In the genomic region with DNA sequence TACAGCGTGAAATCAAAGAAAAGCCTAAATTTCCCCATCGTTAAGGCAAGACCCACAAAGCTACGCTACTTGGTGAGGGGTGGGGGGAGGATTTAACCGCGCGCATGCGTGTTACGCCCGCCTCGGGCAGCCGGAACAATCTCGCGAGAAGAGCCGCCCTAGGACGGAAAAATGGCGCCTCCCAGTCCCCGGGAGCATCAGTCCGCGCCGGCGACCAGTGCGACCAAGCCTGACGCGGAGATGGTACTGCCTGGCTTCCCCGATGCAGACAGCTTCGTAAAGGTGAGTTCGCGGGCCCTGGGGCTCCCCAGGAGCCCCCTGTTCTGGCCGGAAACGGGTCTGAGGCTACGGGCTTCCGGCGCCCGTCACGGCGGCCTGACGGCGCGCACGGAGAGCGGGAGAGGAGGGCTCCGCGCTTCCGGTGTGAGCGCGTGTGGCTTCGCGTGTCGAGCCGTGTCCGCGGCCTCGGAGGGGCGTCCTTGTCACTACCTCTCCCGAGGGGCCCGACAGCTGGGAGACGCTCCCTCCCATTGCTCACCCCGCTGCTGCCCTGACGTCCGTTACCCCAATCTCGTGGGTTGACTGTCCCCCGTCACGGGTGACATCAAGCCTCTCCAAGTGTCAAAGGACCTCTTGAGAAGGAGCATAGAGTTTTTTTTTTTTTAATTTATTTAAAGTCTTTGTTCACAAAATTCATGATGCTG, we compare ENCODE assay signal across 7 mouse cellular contexts. TPM values are rescaled to one million over a fixed set of nuclear protein-coding genes. Genes with fewer than 3 reads are reported as not detected.
A peak's percentile ranks its signal among the peaks of the same experiment; 100 is the strongest.
DNase-seq lines count a peak whose midpoint lies in the region; ATAC-seq and TF ChIP-seq lines count a peak whose summit lies in the region.

A gene (plus strand): TSS at position 133 of the 704 bp plus-strand sequence.

- DNase-seq in adrenal gland, adult 8-10 months, result peak; percentile 76
- DNase-seq in embryo, embryonic 9.5 days (ENCODE audit: extremely low spot score), result peak; percentile 93
- peak; percentile 22 for DNase-seq in gonadal fat pad, adult 2 months (ENCODE audit: low read depth)
- DNase-seq in left cerebral cortex, postnatal 4 days, result peak; percentile 91

- TF ChIP-seq CTCF in intestine, postnatal 0 days (IDR thresholded peaks at IDR 0.05; ENCODE audit: low read depth), result no peak
- no peak for TF ChIP-seq CTCF in small intestine, adult 2 months (IDR thresholded peaks at IDR 0.05; ENCODE audit: extremely low read depth, insufficient read length, insufficient replicate concordance, low read depth, low read length)

- H3K27me3 ChIP-seq in intestine, postnatal 0 days (replicated peaks; ENCODE audit: control insufficient read depth, insufficient read depth, low read length), result no peaks in the 10 kb centered on the region
- no peaks in the 10 kb centered on the region for H3K27me3 ChIP-seq in midbrain, embryonic 12.5 days
- no peaks in the 10 kb centered on the region for H3K27me3 ChIP-seq in small intestine, adult 2 months (ENCODE audit: control insufficient read depth, insufficient read depth, low read length)

- H3K9ac ChIP-seq in intestine, postnatal 0 days (ENCODE audit: low read depth, low read length), result peak within 1 kb of the TSS; percentile 93
- H3K9ac ChIP-seq in midbrain, embryonic 12.5 days (replicated peaks), result peak within 1 kb of the TSS; percentile 86

- no peaks in the 10 kb centered on the region; the same call in 1 of the 2 replicates for H3K4me1 ChIP-seq in intestine, postnatal 0 days (replicated peaks; ENCODE audit: control insufficient read depth, insufficient read depth, low read length)
- peaks cover 9% of the 10 kb centered on the region for H3K4me1 ChIP-seq in midbrain, embryonic 12.5 days
- no peaks in the 10 kb centered on the region; the same call in 1 of the 2 replicates for H3K4me1 ChIP-seq in small intestine, adult 2 months (ENCODE audit: control insufficient read depth, insufficient read depth, insufficient read length, low read length)

- peak within 1 kb of the TSS; percentile 81 for H3K4me3 ChIP-seq in intestine, postnatal 0 days (ENCODE audit: low read depth, low read length)
- peak within 1 kb of the TSS; percentile 91 for H3K4me3 ChIP-seq in midbrain, embryonic 12.5 days
- H3K4me3 ChIP-seq in small intestine, adult 2 months (ENCODE audit: low read depth, low read length), result peak within 1 kb of the TSS; percentile 100

- peak within 1 kb of the TSS; percentile 87 for H3K27ac ChIP-seq in intestine, postnatal 0 days (ENCODE audit: low read depth, low read length)
- peak within 1 kb of the TSS; percentile 93 for H3K27ac ChIP-seq in midbrain, embryonic 12.5 days (replicated peaks)
- peak within 1 kb of the TSS; percentile 72 for H3K27ac ChIP-seq in small intestine, adult 2 months (ENCODE audit: insufficient read depth, low read depth, low read length)

- H3K36me3 ChIP-seq in intestine, postnatal 0 days (ENCODE audit: control insufficient read depth, insufficient read depth), result peaks cover 40% of the 10 kb centered on the region
- H3K36me3 ChIP-seq in midbrain, embryonic 12.5 days, result peaks cover 71% of the 10 kb centered on the region
- peaks cover 27% of the 10 kb centered on the region for H3K36me3 ChIP-seq in small intestine, adult 2 months (ENCODE audit: control insufficient read depth, insufficient read depth, low read length)

- intact Hi-C loops in left cerebral cortex, postnatal 4 days (cut with DNase I), result no loop called here

- peak within 1 kb of the TSS; percentile 81 for H3K4me2 ChIP-seq in intestine, postnatal 0 days (replicated peaks; ENCODE audit: low read depth)
- H3K4me2 ChIP-seq in midbrain, embryonic 12.5 days (replicated peaks), result peak within 1 kb of the TSS; percentile 64

- peak; percentile 77 for TF ChIP-seq POLR2A in small intestine, adult 2 months (IDR thresholded peaks at IDR 0.05; ENCODE audit: low read depth, low read length)

- ATAC-seq in intestine, postnatal 0 days, result peak; percentile 92
- ATAC-seq in midbrain, embryonic 12.5 days (ENCODE audit: low FRiP score, low read depth), result peak; percentile 92

- under 1% methylated on average over 59 of the region's 63 CpGs for WGBS in intestine, postnatal 0 days
- under 1% methylated on average over 63 of the region's 63 CpGs for WGBS in midbrain, embryonic 12.5 days
- WGBS in small intestine, adult 2 months, result under 1% methylated on average over 63 of the region's 63 CpGs

- H3K9me3 ChIP-seq in intestine, postnatal 0 days (ENCODE audit: control insufficient read depth), result no peaks in the 10 kb centered on the region
- no peaks in the 10 kb centered on the region for H3K9me3 ChIP-seq in midbrain, embryonic 12.5 days

RNA-seq across cellular contexts. Expression of the gene that starts here (rescaled TPM):
- total RNA-seq in adrenal gland, adult 8-10 months (2022), result 10 to 100 TPM; 42.4 to 58.8 (median 51.5) TPM
- polyA plus RNA-seq in gonadal fat pad, adult 2 months (2012; rRNA removed), result 23.9 and 32.0 TPM in 2 replicates
- polyA plus RNA-seq in intestine, postnatal 0 days (2015; fragmentation: Nextera tagmentation; extraction: Ambion mirVana), result 21.1 and 22.4 TPM in 2 replicates
- 10 to 100 TPM; 70.7 to 75.5 TPM for total RNA-seq in left cerebral cortex, postnatal 4 days (2021)
- 96.4 and 97.8 TPM in 2 replicates for polyA plus RNA-seq in midbrain, embryonic 12.5 days (2016; fragmentation: Nextera tagmentation; extraction: Ambion mirVana)
- polyA plus RNA-seq in small intestine, adult 2 months (2012; rRNA removed), result 8.6 and 11.3 TPM in 2 replicates

Comparison
In these comparisons a context has a peak if more than half of its experiments do, and no peak if none do; other contexts are left out.
1. Peak in every context shown above with its lines: DNase-seq, ATAC-seq, H3K4me3 ChIP-seq and H3K27ac ChIP-seq.
2. DNase-seq: peak in every context shown above with its lines; median percentile 93 in embryo, embryonic 9.5 days; 91 in left cerebral cortex, postnatal 4 days; 76 in adrenal gland, adult 8-10 months; 22 in gonadal fat pad, adult 2 months.